Mouse (Mus musculus): Measurements from ENCODE around the gene Odf2. TPM values are rescaled to one million over a fixed set of nuclear protein-coding genes. Genes with fewer than 3 reads are reported as not detected.

The Odf2 gene
- polyA plus RNA-seq (2017; shearing (Covaris generic)): 78.7 TPM

DNA sequence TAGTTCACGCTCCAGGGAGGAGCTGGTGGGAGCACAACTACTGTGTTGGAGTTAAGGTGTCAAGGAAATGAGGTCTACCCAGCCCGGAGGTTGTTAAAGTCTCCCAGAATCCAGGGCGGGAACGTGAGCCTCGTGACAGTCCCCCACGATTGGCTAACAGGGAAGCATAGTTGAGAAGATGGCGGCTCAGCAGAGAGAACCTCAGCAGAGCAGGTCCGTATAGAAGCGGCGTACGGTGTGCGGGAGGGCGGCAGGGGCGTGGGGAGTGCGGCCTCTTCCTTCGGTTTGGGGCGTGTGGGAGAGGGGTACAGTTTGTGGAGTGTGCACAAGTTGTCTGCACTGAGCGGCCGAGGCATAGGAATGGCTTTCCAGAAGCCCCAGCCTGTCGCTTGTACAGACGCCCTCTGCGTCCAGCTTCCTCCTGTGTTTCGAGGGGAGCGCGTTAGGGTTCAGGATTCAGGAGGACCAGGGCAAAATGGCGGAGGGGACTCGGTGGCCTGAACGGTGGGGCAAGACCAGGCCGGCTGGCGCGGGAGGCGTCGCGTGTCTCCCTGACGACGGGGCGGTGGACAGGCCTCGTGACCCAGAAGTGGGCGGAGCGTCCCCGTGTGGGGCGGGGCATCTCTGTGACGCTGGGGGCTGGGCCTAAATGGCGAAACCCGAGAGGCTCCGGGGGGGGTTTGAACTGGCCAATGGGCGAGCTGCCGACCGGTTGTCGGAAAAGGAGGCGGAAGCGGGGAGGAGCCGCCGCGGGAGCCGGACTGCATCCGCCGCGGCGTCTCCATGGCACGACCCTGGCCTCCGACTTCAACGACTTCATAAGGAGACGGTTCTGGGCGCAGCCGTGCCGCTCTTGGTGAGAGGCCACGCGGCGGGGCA, at the start of gene Odf2:
Gene Odf2, plus strand, starts transcription at position 156 of the 879 bp plus-strand sequence.

DNA sequence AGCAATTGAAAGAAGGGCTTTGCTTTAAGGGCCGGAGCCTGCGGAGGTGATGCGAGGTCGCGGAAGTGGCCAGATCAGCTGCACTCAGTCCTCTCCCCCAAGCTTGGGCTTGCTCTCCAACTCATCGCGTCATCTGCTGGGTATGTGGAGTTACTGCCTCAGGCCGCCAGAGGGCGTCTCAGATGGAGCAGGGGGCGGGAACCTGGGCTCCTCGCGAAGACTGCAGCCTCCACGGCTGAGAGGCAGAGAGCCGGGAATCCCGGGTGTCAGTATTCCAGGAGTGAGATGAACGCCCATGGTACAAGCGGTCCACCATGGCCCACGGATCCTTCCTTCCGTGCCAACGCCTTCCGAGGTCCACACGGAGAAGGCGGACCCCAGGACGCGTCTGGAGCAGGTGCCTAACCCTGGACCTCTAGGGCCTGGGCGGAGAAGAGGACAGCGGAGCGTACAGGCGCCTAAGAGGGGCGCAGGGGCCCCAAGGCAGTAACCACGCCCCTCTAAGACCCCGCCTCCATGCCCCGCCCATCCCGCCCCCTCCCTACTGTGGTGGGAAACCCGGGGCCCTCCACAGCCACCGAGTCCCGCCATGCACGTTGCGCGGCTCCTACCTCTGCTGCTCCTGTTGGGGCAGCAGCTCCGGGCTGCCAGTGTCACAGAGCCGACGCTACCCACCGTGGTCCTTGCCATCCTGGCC, 19.9 kb upstream of the Odf2 start, which contains the start of gene Cercam:
Gene Cercam, plus strand, starts transcription at position 216 of the 697 bp plus-strand sequence.

DNA sequence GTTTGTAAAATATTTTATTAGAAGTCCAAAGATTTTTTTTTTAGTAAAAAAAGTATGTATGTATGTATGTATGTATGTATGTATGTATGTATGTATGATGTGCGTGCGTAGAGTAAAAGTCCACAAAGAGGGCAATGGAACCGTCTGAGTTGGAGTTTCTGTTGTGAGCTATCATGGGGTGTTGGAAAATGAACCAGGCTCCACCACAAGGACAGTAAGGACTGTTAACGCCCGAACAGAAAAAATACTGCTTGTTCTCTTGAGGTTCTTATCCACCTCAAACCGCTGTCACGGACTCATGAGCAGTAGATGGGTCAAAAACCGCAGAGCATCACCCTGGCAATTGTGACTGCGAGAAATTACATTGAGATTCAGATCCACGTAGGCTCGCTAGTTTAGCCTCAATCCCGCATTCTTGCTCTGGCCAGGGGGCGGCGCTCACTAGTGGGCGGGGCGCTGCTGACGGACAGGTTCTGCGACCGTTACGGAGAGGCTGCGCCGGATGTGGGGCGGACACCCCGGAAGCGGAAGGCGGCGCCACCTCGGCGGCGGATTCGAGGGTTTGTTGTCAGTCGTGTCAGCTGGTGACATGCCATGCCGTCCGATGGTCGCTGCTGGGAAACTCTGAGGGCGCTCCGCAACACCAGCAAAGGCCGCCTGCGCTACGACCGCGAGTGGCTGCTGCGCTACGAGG, 46.0 kb downstream of the Odf2 start, which contains the start of gene Gle1:
Gene Gle1, plus strand, starts transcription at position 521 of the 694 bp plus-strand sequence.

DNA sequence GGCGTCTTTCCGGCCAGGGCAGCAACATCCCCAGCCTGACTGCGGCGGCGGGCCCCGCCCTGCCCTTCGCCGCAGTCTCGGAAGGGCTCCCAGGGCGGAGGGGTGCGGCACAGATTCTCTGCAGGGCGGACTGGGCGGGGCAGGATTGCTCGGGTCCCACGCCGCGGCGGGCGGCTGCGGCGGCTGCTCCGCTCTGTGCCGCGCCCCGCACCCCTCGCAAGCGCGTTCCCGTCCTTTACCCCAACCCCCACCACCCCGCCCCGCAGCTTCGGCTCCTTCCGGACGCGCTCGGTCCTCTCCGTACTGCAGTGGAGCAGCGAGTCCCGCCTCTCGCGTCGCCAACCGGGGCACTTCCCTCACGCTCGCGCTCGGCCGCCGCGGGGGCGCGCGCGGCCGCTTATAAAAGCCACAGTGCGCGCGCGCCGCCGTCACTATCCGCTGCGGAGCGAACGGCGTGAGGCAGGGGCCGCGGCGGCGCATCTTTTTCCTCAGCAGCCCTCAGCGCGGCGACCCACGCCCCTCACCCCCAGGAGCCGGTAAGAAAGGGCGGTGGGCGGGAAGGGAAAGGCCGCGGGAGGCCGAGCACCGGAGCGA, 76.3 kb downstream of the Odf2 start, which contains the start of gene Sptan1:
Gene Sptan1, plus strand, starts transcription at position 311 of the 594 bp plus-strand sequence.

Other genes starting within 250 kb of the Odf2 start
- not detected for gene Gm13420, start 137.5 kb upstream of the Odf2 start, polyA plus RNA-seq (2017; shearing (Covaris generic))
- 1.1 TPM for gene Gm13547, start 129.9 kb upstream of the Odf2 start, polyA plus RNA-seq (2017; shearing (Covaris generic))
- 12.6 TPM for gene Coq4, start 101.7 kb upstream of the Odf2 start, polyA plus RNA-seq (2017; shearing (Covaris generic))
- gene Trub2, start 100.7 kb upstream of the Odf2 start, polyA plus RNA-seq (2017; shearing (Covaris generic)): 36.4 TPM
- gene Slc27a4, start 86.6 kb upstream of the Odf2 start, polyA plus RNA-seq (2017; shearing (Covaris generic)): 2.4 TPM
- 20.4 TPM for gene Urm1, start 69.1 kb upstream of the Odf2 start, polyA plus RNA-seq (2017; shearing (Covaris generic))
- 0.50 TPM for gene Cercam, start 20.1 kb upstream of the Odf2 start, polyA plus RNA-seq (2017; shearing (Covaris generic))
- gene Gle1, start 46.2 kb downstream of the Odf2 start, polyA plus RNA-seq (2017; shearing (Covaris generic)): 73.0 TPM
- gene Sptan1, start 76.3 kb downstream of the Odf2 start, polyA plus RNA-seq (2017; shearing (Covaris generic)): 147 TPM
- gene Wdr34, start 159.7 kb downstream of the Odf2 start, polyA plus RNA-seq (2017; shearing (Covaris generic)): 1.3 TPM
- 144 TPM for gene Set, start 168.2 kb downstream of the Odf2 start, polyA plus RNA-seq (2017; shearing (Covaris generic))
- gene Pkn3, start 188.5 kb downstream of the Odf2 start, polyA plus RNA-seq (2017; shearing (Covaris generic)): 1.2 TPM
- 30.3 TPM for gene Zdhhc12, start 204.4 kb downstream of the Odf2 start, polyA plus RNA-seq (2017; shearing (Covaris generic))
- gene Zer1, start 235.4 kb downstream of the Odf2 start, polyA plus RNA-seq (2017; shearing (Covaris generic)): 34.3 TPM
- gene Tbc1d13, start 244.5 kb downstream of the Odf2 start, polyA plus RNA-seq (2017; shearing (Covaris generic)): 7.7 TPM